ENCODE assay signal across 11 mouse cellular contexts in genomic region chr12:75833149-75833959, GRCm38 (mm10). TPM values are rescaled to one million over a fixed set of nuclear protein-coding genes. Genes with fewer than 3 reads are reported as not detected.
DNase-seq lines count a peak whose midpoint lies in the region; ATAC-seq and TF ChIP-seq lines count a peak whose summit lies in the region.
"Had no signal": no experiment of that assay in that cellular context is flagged by ENCODE, and none has a peak within 500 bp of the region (broad histone marks: within the 10 kb centered on the region; RNA-seq: fewer than 3 reads in every experiment).

No protein-coding gene starts in this region.

- no peak for TF ChIP-seq EP300 in lung, postnatal 0 days (IDR thresholded peaks at IDR 0.05)

- TF ChIP-seq POLR2A in lung, adult 2 months (IDR thresholded peaks at IDR 0.05; ENCODE audit: borderline replicate concordance, extremely low read depth, low read depth, low read length): no peak

- WGBS in lung, postnatal 0 days: 32% methylated on average over 12 of the region's 12 CpGs
- 35% methylated on average over 12 of the region's 12 CpGs for WGBS in lung, adult 2 months
- WGBS in intestine, postnatal 0 days: 34% methylated on average over 12 of the region's 12 CpGs
- WGBS in stomach, embryonic 16.5 days: 42% methylated on average over 12 of the region's 12 CpGs

- TF ChIP-seq CTCF in lung, postnatal 0 days (IDR thresholded peaks at IDR 0.05): no peak
- no peak for TF ChIP-seq CTCF in lung, adult 2 months (IDR thresholded peaks at IDR 0.05; ENCODE audit: insufficient read depth, low read length)
- TF ChIP-seq CTCF in intestine, postnatal 0 days (IDR thresholded peaks at IDR 0.05; ENCODE audit: low read depth): no peak

- H3K4me1 ChIP-seq in lung, postnatal 0 days (ENCODE audit: insufficient read depth, low read depth, low read length): peaks cover 4% of the 10 kb centered on the region; the same call in 1 of the 2 replicates
- H3K4me1 ChIP-seq in lung, adult 2 months (ENCODE audit: control insufficient read depth, insufficient read depth, low read length): peaks cover 22% of the 10 kb centered on the region
- H3K4me1 ChIP-seq in intestine, postnatal 0 days (replicated peaks; ENCODE audit: control insufficient read depth, insufficient read depth, low read length): peaks cover 5% of the 10 kb centered on the region; the same call in 1 of the 2 replicates
- peaks cover 20% of the 10 kb centered on the region for H3K4me1 ChIP-seq in stomach, embryonic 16.5 days (ENCODE audit: control insufficient read depth, insufficient read depth, low read length)

- H3K9me3 ChIP-seq in lung, postnatal 0 days (ENCODE audit: low read length): no peaks in the 10 kb centered on the region
- H3K9me3 ChIP-seq in intestine, postnatal 0 days (ENCODE audit: control insufficient read depth): no peaks in the 10 kb centered on the region
- no peaks in the 10 kb centered on the region for H3K9me3 ChIP-seq in stomach, embryonic 16.5 days (replicated peaks; ENCODE audit: control insufficient read depth, low read length)
- H3K9me3 ChIP-seq: neural tube, embryonic 13.5 days had no signal

- 0 out of 2 replicates have a peak overlapping the region, but pooled peaks have one; percentile 19 for H3K4me2 ChIP-seq in lung, postnatal 0 days (replicated peaks; ENCODE audit: low read depth, low read length)
- peak overlapping the region; percentile 46 for H3K4me2 ChIP-seq in intestine, postnatal 0 days (replicated peaks; ENCODE audit: low read depth)
- peak overlapping the region; percentile 32 for H3K4me2 ChIP-seq in stomach, embryonic 16.5 days (ENCODE audit: low read depth, low read length)
- H3K4me2 ChIP-seq: neural tube, embryonic 13.5 days had no signal

- H3K9ac ChIP-seq in lung, postnatal 0 days (replicated peaks; ENCODE audit: low read depth): 0 out of 2 replicates have a peak overlapping the region, but pooled peaks have one; percentile 3
- no peak overlapping the region for H3K9ac ChIP-seq in intestine, postnatal 0 days (ENCODE audit: low read depth, low read length)
- H3K9ac ChIP-seq in stomach, embryonic 16.5 days (ENCODE audit: low read length): no peak overlapping the region
- H3K9ac ChIP-seq: liver, postnatal 0 days; neural tube, embryonic 13.5 days had no signal

- no peaks in the 10 kb centered on the region for H3K36me3 ChIP-seq in lung, postnatal 0 days (ENCODE audit: insufficient read depth, low read length)
- no peaks in the 10 kb centered on the region for H3K36me3 ChIP-seq in intestine, postnatal 0 days (ENCODE audit: control insufficient read depth, insufficient read depth)
- H3K36me3 ChIP-seq in stomach, embryonic 16.5 days (ENCODE audit: control insufficient read depth, insufficient read depth, low read length): no peaks in the 10 kb centered on the region
- H3K36me3 ChIP-seq: neural tube, embryonic 13.5 days had no signal

- DNase-seq in frontal cortex, postnatal 36 days (ENCODE audit: low spot score in 2 of 2): peak; percentile 13 to 26
- no peak for DNase-seq in frontal cortex, postnatal 25 days (ENCODE audit: low spot score in 2 of 2)
- peak; percentile 25 for DNase-seq in lung, postnatal 0 days (ENCODE audit: low spot score)
- DNase-seq in lung, adult 2 months: no peak
- DNase-seq in cerebellum, postnatal 36 days: no peak
- DNase-seq: adrenal gland, adult 8-10 months; liver, postnatal 0 days had no signal

- ATAC-seq in lung, postnatal 0 days: no peak
- ATAC-seq in intestine, postnatal 0 days: peak; percentile 79
- peak; percentile 52 for ATAC-seq in stomach, embryonic 16.5 days (ENCODE audit: insufficient read depth, low FRiP score)
- no peak for ATAC-seq in cerebellum, adult (ENCODE audit: insufficient number of reproducible peaks, low FRiP score, low TSS enrichment)
- ATAC-seq: liver, postnatal 0 days had no signal

- H3K27me3 ChIP-seq in lung, postnatal 0 days (replicated peaks; ENCODE audit: insufficient read depth, low read length): no peaks in the 10 kb centered on the region
- no peaks in the 10 kb centered on the region for H3K27me3 ChIP-seq in intestine, postnatal 0 days (replicated peaks; ENCODE audit: control insufficient read depth, insufficient read depth, low read length)
- no peaks in the 10 kb centered on the region for H3K27me3 ChIP-seq in stomach, embryonic 16.5 days (ENCODE audit: control insufficient read depth, insufficient read depth, low read length)
- H3K27me3 ChIP-seq: neural tube, embryonic 13.5 days had no signal

- no peak overlapping the region for H3K27ac ChIP-seq in lung, postnatal 0 days (ENCODE audit: low read length)
- no peak overlapping the region; the same call in 1 of the 2 replicates for H3K27ac ChIP-seq in intestine, postnatal 0 days (ENCODE audit: low read depth, low read length)
- H3K27ac ChIP-seq in stomach, embryonic 16.5 days (ENCODE audit: low read length): peak overlapping the region; percentile 69
- H3K27ac ChIP-seq: neural tube, embryonic 13.5 days had no signal

- no peak overlapping the region for H3K4me3 ChIP-seq in lung, postnatal 0 days (ENCODE audit: low read depth, low read length)
- no peak overlapping the region for H3K4me3 ChIP-seq in lung, adult 2 months (replicated peaks; ENCODE audit: extremely low read depth, low read depth, low read length)
- H3K4me3 ChIP-seq in intestine, postnatal 0 days (ENCODE audit: low read depth, low read length): 0 out of 2 replicates have a peak overlapping the region, but pooled peaks have one; percentile 7
- no peak overlapping the region for H3K4me3 ChIP-seq in stomach, embryonic 16.5 days (replicated peaks; ENCODE audit: low read length)
- H3K4me3 ChIP-seq: neural tube, embryonic 13.5 days had no signal

RNA-seq across cellular contexts. Expression of gene Syne2, which starts 15.4 kb away (rescaled TPM):
- 41.8 and 57.7 TPM in 2 replicates for polyA plus RNA-seq in lung, postnatal 0 days (2015; fragmentation: Nextera tagmentation; extraction: Ambion mirVana)
- 79.1 and 82.0 TPM in 2 replicates for polyA plus RNA-seq in lung, adult 2 months (2012; rRNA removed)
- polyA plus RNA-seq in intestine, postnatal 0 days (2015; fragmentation: Nextera tagmentation; extraction: Ambion mirVana): 14.5 and 17.3 TPM in 2 replicates
- polyA plus RNA-seq in stomach, embryonic 16.5 days (2015; fragmentation: Nextera tagmentation; extraction: Ambion mirVana): 37.1 and 42.1 TPM in 2 replicates

Comparison
In these comparisons a context has a peak if more than half of its experiments do, and no peak if none do; other contexts are left out.
1. DNase-seq: peak in frontal cortex, postnatal 36 days (2 of 2) and lung, postnatal 0 days (single experiment); none in frontal cortex, postnatal 25 days (0 of 2), lung, adult 2 months (single experiment) and cerebellum, postnatal 36 days (0 of 2).
2. ATAC-seq: peak in intestine, postnatal 0 days (single experiment) and stomach, embryonic 16.5 days (single experiment); none in lung, postnatal 0 days (single experiment) and cerebellum, adult (single experiment).
3. Peak in every context shown above with its lines, with median percentiles within 50 percentile points of each other: H3K4me2 ChIP-seq.